Mouse (Mus musculus): Measurements from ENCODE around the gene Shank2.

DNA sequence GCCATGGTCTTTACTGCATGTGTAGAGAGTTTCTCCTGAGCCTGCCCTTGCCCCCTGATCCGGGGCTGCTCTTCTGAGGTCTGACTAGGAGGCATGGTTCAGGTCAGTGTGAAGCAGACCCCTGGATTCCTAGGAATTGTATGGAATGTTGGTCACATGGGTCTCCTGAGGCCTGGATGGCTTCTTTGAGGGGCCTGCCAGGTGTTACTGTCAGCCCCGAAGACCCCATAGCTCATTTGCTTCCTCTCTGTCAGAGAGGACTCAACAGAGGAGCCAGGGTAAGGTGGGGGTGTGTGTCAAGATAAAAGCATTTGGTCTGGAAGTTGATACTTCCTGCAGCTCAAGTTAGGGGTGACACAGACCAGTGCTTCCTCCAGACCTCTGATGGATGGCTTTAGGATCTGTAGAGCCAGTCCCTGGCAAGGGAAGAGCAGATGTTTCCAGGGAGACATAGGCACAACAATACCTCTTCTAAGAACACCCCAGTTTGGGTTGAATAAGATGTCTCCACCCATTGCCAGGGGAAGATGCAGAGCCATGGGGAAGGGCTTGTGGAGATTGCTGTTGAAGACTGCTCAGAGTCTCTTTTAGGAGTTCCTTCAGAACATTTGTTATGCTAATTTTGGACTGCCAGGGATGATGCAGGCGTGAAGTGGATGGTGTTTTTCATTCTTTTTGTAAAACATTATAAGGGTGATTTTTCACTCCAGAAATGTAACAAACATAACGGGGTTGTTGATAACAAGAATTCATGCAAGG is 100.7 kb downstream of the Shank2 start:
- TF ChIP-seq CTCF (IDR thresholded peaks at IDR 0.05) (no peak), EP300 (IDR thresholded peaks at IDR 0.05; ENCODE audit: insufficient read depth, low read depth, low read length) (no peak)

All from heart, adult 2 months (tissue).